Mouse (Mus musculus): ENCODE measurements around the gene Smyd4.

DNA sequence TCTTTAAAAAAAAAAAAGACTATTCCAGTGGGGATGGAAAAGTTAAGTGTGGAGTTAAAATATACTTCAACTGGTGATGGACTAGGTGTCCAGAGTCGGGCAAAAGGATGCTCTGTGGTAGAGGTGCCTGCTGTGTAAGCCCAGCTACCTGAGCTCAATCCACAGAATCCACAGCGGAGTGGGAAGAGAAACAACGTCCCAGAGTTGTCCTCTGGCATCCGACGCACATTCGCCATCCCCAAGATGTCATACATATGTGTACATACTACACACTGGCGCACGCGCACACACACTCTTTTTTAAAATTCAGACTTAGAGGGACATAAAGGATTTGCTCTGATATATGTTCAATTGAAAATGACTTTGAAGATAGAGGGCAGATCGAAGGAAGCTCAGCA is 1.0 kb upstream of the Smyd4 start:
- TF ChIP-seq POLR2A (IDR thresholded peaks at IDR 0.05; ENCODE audit: extremely low read depth, insufficient read depth, low read length) (no peak), CTCF (IDR thresholded peaks at IDR 0.05; ENCODE audit: extremely low read depth, insufficient read depth, low read length) (no peak)

Measured in cortical plate, adult 2 months (tissue).